Comparison of ENCODE assay signal across 8 mouse cellular contexts in the genomic region with DNA sequence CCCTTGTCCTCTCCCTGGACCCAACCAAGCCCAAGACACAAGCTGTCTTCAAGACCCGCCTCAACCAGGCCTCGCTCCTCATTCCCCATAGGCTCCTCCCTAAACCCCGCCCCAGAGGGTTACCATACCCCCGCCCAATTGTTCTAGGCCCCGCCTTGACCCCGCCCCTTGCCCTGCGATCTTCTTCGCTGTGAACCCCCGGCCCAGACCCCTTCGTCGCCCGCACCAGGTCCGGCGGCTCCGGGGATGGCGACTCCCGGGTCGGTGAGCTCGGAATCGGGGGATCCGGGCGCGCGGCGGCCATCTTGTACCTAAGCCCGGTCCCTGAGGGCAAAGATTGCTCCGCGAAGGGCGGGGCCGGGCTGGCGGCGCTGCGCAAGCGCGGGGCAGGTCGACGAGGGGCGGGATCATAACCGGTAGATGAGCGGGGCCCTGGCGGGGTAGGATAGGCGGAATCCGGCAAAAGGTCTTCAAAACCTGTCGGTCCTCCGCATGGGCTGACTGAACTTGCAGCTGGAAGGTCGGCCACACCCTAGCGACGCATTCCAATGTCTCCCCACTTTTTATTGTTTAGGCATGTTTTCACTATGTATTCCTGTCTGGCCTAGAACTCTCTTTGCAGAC. TPM values are rescaled to one million over a fixed set of nuclear protein-coding genes. Genes with fewer than 3 reads are reported as not detected.
DNase-seq lines count a peak whose midpoint lies in the region; ATAC-seq lines count a peak whose summit lies in the region.

Gene Zfp784, minus strand, starts transcription at position 338 of the 624 bp plus-strand sequence.

- peak within 1 kb of the TSS; percentile 66 for H3K4me3 ChIP-seq in hindbrain, embryonic 11.5 days (ENCODE audit: low read depth, low read length)

- H3K9me3 ChIP-seq in hindbrain, embryonic 11.5 days (ENCODE audit: control insufficient read depth, low read length) = no peaks in the 10 kb centered on the region

- no peaks in the 10 kb centered on the region for H3K27me3 ChIP-seq in hindbrain, embryonic 11.5 days (ENCODE audit: control insufficient read depth, insufficient read depth, low read length)

- H3K27ac ChIP-seq in hindbrain, embryonic 11.5 days (ENCODE audit: low read depth, low read length) = peak within 1 kb of the TSS; percentile 96

- peak; percentile 91 for DNase-seq in MN1 (ENCODE audit: low spot score)
- DNase-seq in cerebellum, adult 9-10 months = peak; percentile 95
- peak; percentile 93 for DNase-seq in hindbrain, embryonic 11.5 days (ENCODE audit: low spot score)
- peak; percentile 91 to 95 for DNase-seq in layer of hippocampus, postnatal 14 days (ENCODE audit: low spot score in 2 of 2)
- peak; percentile 92 for DNase-seq in lung, postnatal 14 days
- DNase-seq in retina, adult 2 months (ENCODE audit: low read depth, low spot score) = peak; percentile 74
- DNase-seq in thymus, postnatal 36 days = peak; percentile 94 to 95

- H3K4me2 ChIP-seq in hindbrain, embryonic 11.5 days (replicated peaks; ENCODE audit: low read depth, low read length) = peak within 1 kb of the TSS; percentile 47

- peak within 1 kb of the TSS; percentile 85 for H3K9ac ChIP-seq in hindbrain, embryonic 11.5 days (ENCODE audit: low read depth, low read length)

- under 1% methylated on average over 48 of the region's 48 CpGs for WGBS in hindbrain, embryonic 11.5 days

- no peaks in the 10 kb centered on the region for H3K4me1 ChIP-seq in hindbrain, embryonic 11.5 days (replicated peaks; ENCODE audit: control insufficient read depth, insufficient read depth, low read length)

- ATAC-seq in frontal cortex, adult (ENCODE audit: low TSS enrichment) = peak; percentile 97
- peak; percentile 97 for ATAC-seq in hindbrain, embryonic 11.5 days (ENCODE audit: low FRiP score)

- peaks cover 11% of the 10 kb centered on the region; the same call in 1 of the 2 replicates for H3K36me3 ChIP-seq in hindbrain, embryonic 11.5 days (ENCODE audit: control insufficient read depth, insufficient read depth, low read length)

RNA-seq across cellular contexts. Expression of gene Zfp784, which starts in this region (rescaled TPM):
- 3.1 and 4.3 TPM in 2 replicates for polyA plus RNA-seq in hindbrain, embryonic 11.5 days (2014; fragmentation: Nextera tagmentation; extraction: Ambion mirVana)
- total RNA-seq in layer of hippocampus, postnatal 14 days (2021) = 1 to 10 TPM; 5.3 to 7.0 TPM

Comparison
In these comparisons a context has a peak if more than half of its experiments do, and no peak if none do; other contexts are left out.
1. Peak in every context shown above with its lines: DNase-seq, ATAC-seq, H3K4me3 ChIP-seq and H3K27ac ChIP-seq.